Mouse (Mus musculus) hindbrain, embryonic 12.5 days (tissue): Measurements from ENCODE around the gene Lgr6. TPM values are rescaled to one million over a fixed set of nuclear protein-coding genes. Genes with fewer than 3 reads are reported as not detected.
A peak's percentile ranks its signal among the peaks of the same experiment; 100 is the strongest.
"Not testable (repeated sequence)": the region's sequence is repeated elsewhere in the genome, so short reads cannot be mapped to it uniquely, and the experiment has no call there.

Source experiments
- ATAC-seq: fragments of 200-750 bp; cut with Nextera tagmentation; 2 replicates; pipeline ENCODE4 v1.8.0; 2017; ENCODE audit warnings: moderate TSS enrichment; ENCODE audit not compliant: low FRiP score
- H3K27ac ChIP-seq: fragments of 300-500 bp; sonication (generic); 2 replicates; pipeline ENCODE4 v1.5.1; 2016; ENCODE audit warnings: mild to moderate bottlenecking
- H3K27me3 ChIP-seq: fragments of 300-500 bp; sonication (generic); 2 replicates; pipeline ENCODE4 v1.6.1; 2016; ENCODE audit warnings: mild to moderate bottlenecking
- H3K36me3 ChIP-seq: fragments of 300-500 bp; sonication (generic); 2 replicates; pipeline ENCODE4 v1.6.1; 2016; ENCODE audit warnings: mild to moderate bottlenecking
- H3K4me1 ChIP-seq: fragments of 300-500 bp; sonication (generic); 2 replicates; pipeline ENCODE4 v1.6.1; 2016
- H3K4me2 ChIP-seq: fragments of 300-500 bp; sonication (generic); replicated peaks from 2 replicates; pipeline ENCODE4 v1.6.1; 2016; ENCODE audit warnings: mild to moderate bottlenecking
- H3K4me3 ChIP-seq: fragments of 300-500 bp; sonication (generic); 2 replicates; pipeline ENCODE4 v1.5.1; 2016; ENCODE audit warnings: mild to moderate bottlenecking
- H3K9ac ChIP-seq: fragments of 300-500 bp; sonication (generic); 2 replicates; pipeline ENCODE4 v1.6.1; 2016; ENCODE audit warnings: mild to moderate bottlenecking, moderate library complexity
- H3K9me3 ChIP-seq: fragments of 300-500 bp; sonication (generic); replicated peaks from 2 replicates; pipeline ENCODE4 v1.6.1; 2016; ENCODE audit warnings: mild to moderate bottlenecking
- WGBS: fragments of 180-500 bp; shearing (Covaris S2); methylation state at CpG from one replicate; pipeline ENCODE4 v1.1.7; 2016; 5-methylcytosine and 5-hydroxymethylcytosine counted together
- polyA plus RNA-seq: library from polyadenylated mRNA; unstranded; fragments of >200 nt; fragmentation: Nextera tagmentation; extraction: Ambion mirVana; gene quantifications from 2 replicates; pipeline ENCODE4 v1.2.1, GENCODE M21; 2016

The Lgr6 gene
- polyA plus RNA-seq, 1 experiment from 2014 or later = 0.90 TPM

DNA sequence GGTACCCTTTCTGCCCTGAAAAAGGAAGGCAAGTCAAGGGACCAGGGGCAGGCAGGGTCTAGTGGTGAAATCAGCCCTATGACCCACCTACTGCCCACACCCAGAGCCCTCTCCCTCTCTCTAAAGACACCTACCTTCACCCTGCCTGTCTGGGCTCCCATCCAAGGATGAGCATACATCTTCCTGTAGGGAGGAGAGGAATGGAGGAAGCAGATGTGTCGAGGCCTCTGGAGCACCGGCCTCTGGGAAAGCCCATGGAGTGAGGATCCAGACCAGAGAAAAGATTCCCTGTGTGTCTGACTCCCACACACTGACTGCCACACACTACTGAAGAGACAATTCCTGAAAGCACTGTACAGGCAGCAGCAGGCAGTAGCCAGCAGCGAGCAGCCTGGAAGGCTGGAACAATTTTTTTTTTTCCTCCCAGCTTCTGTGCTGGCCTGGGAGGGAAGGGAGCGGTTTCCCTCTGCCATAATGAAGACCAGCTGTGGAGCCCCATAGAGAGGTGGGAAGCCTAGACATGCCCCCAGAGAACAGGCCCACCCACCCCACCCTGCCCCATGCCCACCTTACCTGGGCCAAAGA lies 21.5 kb upstream of the Lgr6 start:
- no peak for ATAC-seq
- Histone ChIP-seq H3K9me3 (no peaks in the 10 kb centered on the region), H3K4me3 (no peak overlapping the region), H3K27me3 (peaks cover 12% of the 10 kb centered on the region; the same call in 1 of the 2 replicates), H3K27ac (no peak overlapping the region), H3K9ac (no peak overlapping the region), H3K4me1 (peaks cover 22% of the 10 kb centered on the region), H3K4me2 (no peak overlapping the region), H3K36me3 (no peaks in the 10 kb centered on the region)
- WGBS = 62% methylated on average over 4 of the region's 4 CpGs

DNA sequence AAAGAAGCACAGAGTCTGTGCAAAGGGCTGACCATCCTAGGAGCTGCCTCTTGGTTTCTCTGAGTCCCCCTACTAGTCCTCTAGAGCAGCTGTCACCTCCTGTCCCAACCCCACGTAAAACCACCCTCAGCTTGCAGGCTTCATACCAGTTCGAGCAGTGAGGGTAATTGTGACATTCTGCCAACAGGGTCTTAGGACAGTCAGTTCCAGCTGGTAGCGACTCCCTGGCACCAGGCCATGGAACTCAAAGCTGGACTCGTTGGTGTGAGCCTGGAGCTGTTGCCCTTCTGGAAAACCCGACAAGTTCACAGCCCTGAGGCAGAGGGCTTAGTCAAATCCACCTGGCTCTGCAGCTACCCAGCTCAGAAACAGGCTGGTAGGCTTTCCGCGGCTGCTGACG lies 20.9 kb upstream of the Lgr6 start:
- Histone ChIP-seq H3K4me3 (no peak overlapping the region), H3K9me3 (no peaks in the 10 kb centered on the region), H3K4me1 (peaks cover 22% of the 10 kb centered on the region), H3K36me3 (no peaks in the 10 kb centered on the region), H3K27me3 (peaks cover 9% of the 10 kb centered on the region; the same call in 1 of the 2 replicates), H3K9ac (no peak overlapping the region), H3K4me2 (no peak overlapping the region), H3K27ac (no peak overlapping the region)
- 71% methylated on average over 8 of the region's 8 CpGs for WGBS
- no peak for ATAC-seq

DNA sequence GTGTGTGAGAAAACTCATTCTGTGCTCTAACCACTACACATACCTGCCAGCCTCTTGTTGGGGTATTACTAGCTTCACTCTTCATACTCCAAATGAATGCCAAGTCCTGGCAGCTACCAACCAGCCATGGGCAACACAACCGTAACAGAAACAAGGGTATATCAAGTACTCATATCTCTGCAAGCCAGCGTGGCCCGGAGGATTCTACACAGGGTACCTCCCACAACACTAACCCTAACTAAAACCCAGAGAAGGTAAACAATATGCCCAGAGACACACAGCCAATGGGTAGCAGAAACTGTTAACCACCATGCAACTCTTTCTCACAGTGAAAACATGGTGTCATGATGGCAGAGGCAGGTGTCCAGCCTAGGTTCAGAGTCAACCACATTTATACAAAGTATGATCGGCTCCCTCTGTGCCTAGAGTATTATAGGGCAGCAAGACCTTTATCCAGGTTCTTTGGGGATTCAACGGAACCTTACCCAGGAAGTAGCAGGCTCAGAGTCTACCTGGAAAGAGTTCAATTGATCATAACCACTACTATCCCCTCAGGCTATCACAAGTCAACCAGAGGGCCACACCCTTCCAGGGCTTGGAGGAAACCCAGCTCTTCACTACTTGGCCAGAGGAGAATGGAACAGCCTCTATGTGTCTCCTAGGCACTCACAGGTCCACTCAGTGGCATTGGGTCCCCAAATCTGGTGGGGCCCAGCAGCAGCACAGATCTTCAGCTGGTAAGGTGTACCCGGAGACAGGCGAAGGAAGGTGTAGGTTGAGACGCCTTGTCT lies 19.7 kb upstream of the Lgr6 start:
- H3K27me3 ChIP-seq = peaks cover 9% of the 10 kb centered on the region; the same call in 1 of the 2 replicates
- H3K4me1 ChIP-seq = peaks cover 22% of the 10 kb centered on the region
- no peak overlapping the region for H3K4me3 ChIP-seq
- WGBS = 91% methylated on average over 8 of the region's 8 CpGs
- H3K27ac ChIP-seq = no peak overlapping the region
- no peak for ATAC-seq
- H3K36me3 ChIP-seq = no peaks in the 10 kb centered on the region
- no peak overlapping the region for H3K4me2 ChIP-seq
- no peaks in the 10 kb centered on the region for H3K9me3 ChIP-seq
- no peak overlapping the region for H3K9ac ChIP-seq

DNA sequence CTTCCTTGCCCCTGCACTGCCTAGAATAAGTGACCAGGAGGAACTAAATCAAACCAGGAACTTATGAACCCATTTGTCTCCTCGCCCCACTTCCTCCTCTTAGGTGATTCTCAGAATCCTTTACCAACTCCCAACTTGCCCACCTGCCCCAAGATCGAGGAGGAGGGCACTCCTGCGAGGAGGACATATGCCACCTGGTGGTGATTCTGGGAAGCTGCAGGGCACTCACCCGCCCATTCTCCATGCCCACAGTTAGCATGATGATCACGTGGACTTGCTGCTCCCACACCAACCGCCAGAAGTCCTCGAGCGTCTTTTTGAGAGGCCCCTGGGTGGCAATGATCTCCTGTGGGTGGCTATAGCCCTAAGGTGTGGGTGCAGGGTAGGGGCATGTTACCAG lies 7.6 kb upstream of the Lgr6 start:
- Histone ChIP-seq H3K27ac (no peak overlapping the region), H3K4me1 (no peaks in the 10 kb centered on the region), H3K9me3 (no peaks in the 10 kb centered on the region), H3K27me3 (peaks cover 11% of the 10 kb centered on the region; the same call in 1 of the 2 replicates), H3K4me2 (no peak overlapping the region), H3K9ac (no peak overlapping the region), H3K4me3 (no peak overlapping the region), H3K36me3 (no peaks in the 10 kb centered on the region)
- WGBS = 16% methylated on average over 8 of the region's 8 CpGs
- ATAC-seq = no peak

DNA sequence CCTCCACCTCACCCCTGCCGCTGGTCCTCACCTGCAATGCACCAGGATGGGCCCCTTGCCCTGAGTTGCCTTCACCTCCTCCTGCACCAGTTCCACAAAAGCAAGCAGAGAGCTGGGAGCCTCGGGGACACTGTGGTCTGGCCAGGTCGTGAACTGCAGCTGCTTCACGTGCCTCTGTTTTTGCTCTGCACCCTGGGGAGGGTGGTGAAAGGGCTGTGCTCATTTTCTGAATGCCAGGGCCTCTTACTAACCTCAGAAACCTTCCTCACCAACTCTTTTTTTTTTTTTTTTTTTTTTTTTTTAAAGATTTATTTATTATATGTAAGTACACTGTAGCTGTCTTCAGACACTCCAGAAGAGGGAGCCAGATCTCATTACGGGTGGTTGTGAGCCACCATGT lies 6.2 kb upstream of the Lgr6 start:
- not testable (repeated sequence) for H3K4me3 ChIP-seq, ATAC-seq, H3K27ac ChIP-seq, H3K36me3 ChIP-seq, H3K4me2 ChIP-seq, H3K9me3 ChIP-seq, H3K9ac ChIP-seq, H3K4me1 ChIP-seq
- H3K27me3 ChIP-seq = peaks cover 22% of the 10 kb centered on the region
- WGBS = 56% methylated on average over 5 of the region's 5 CpGs

DNA sequence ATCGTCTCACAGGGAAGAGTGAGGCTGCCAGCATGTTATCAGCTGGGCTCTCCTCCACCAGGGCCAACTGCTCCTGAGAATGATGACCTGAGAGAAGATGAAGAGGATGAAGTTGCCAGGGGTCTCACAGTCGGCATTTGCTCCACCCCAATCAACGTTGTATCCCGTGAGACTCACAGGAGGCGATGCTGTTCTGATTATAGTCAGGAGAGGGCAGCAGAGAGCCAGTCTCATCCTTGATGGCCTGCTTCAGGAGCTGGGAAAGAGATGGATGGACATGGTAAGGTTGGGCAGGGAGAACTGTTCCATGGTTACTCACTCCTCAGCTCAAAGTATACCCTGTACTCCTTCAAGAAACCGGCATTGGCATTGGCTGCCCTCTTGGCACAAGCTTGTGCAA lies 5.0 kb upstream of the Lgr6 start:
- H3K9me3 ChIP-seq = no peaks in the 10 kb centered on the region
- no peak overlapping the region for H3K9ac ChIP-seq
- H3K27ac ChIP-seq = no peak overlapping the region
- H3K4me2 ChIP-seq = no peak overlapping the region
- ATAC-seq = 0 out of 2 replicates have a peak, but pooled peaks have one; percentile 1
- peaks cover 7% of the 10 kb centered on the region for H3K4me1 ChIP-seq
- H3K27me3 ChIP-seq = peaks cover 34% of the 10 kb centered on the region
- no peaks in the 10 kb centered on the region for H3K36me3 ChIP-seq
- H3K4me3 ChIP-seq = no peak overlapping the region
- 15% methylated on average over 6 of the region's 6 CpGs for WGBS

DNA sequence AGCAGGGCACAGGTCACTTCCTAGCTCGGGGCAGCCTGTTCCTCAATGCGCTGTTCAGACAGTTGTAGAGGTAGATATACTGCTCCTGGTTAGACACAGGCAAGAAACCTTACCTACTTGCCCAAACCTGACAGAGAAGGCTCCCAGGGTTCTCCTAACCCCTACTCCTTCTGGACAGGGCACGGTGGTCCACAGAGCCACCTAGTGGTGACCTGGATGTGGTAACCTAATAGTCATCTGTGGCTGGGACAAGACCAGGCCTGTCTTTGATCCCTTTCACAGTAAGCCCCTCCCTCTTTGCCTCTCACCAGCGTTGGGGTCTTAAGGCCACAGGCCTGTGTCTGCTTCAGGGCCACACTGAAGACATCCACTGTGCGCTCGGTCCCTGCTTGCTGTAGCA lies 3.5 kb upstream of the Lgr6 start:
- H3K27me3 ChIP-seq = peaks cover 49% of the 10 kb centered on the region
- ATAC-seq = no peak

DNA sequence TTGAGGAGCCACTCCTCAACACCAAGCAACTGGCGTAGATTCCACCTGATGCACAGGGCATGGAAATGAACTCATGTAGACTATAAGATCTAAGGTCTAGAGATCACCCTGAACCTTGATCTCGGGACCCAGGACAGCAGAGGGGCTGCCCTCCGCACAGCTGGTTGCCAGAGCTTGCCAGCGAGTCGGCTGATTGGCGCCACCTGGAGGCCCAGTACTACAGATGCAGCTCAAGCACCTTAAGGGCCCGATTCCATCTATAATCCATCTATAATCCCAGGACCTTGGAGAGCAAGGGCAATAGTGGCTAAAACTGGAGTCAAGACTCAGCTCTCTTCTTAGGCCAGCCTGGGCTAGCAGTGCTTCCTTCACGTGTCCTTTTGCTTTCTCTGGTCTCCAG lies 875 bp upstream of the Lgr6 start:
- 0 out of 2 replicates have a peak, but pooled peaks have one; percentile 20 for ATAC-seq
- H3K36me3 ChIP-seq = no peaks in the 10 kb centered on the region
- peak overlapping the region; percentile 78 for H3K4me2 ChIP-seq
- peaks cover 11% of the 10 kb centered on the region for H3K4me1 ChIP-seq
- no peak overlapping the region for H3K9ac ChIP-seq
- 2% methylated on average over 8 of the region's 8 CpGs for WGBS
- H3K27me3 ChIP-seq = peaks cover 69% of the 10 kb centered on the region
- 0 out of 2 replicates have a peak overlapping the region, but pooled peaks have one; percentile 41 for H3K4me3 ChIP-seq
- no peaks in the 10 kb centered on the region for H3K9me3 ChIP-seq
- no peak overlapping the region for H3K27ac ChIP-seq

More for the DNA sequence above, 3.5 kb upstream of the Lgr6 start:
- H3K36me3 ChIP-seq = no peaks in the 10 kb centered on the region
- H3K9ac ChIP-seq = no peak overlapping the region
- no peak overlapping the region for H3K4me2 ChIP-seq
- H3K9me3 ChIP-seq = no peaks in the 10 kb centered on the region
- no peak overlapping the region for H3K27ac ChIP-seq
- WGBS = 39% methylated on average over 6 of the region's 6 CpGs
- H3K4me3 ChIP-seq = no peak overlapping the region
- H3K4me1 ChIP-seq = peaks cover 11% of the 10 kb centered on the region

DNA sequence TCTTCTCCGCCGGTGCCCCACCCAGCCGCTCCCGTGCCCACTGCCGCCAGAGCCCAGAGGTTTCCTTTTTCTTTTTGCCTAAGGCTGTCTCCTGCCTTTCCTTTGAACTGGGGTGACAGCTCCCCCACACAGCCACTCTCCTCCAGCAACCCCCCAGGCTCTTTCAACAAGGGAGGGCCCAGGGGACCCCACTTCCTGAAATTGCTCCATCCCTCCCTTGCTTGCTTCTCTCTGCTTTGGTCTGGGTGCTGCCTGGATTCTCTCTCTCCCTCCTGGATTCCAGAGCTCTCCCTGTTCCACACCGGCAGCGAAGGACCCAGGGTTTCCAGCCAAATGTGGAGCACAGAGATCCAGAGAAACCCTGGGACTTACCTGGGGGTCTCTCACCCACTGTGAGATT lies 4.7 kb downstream of the Lgr6 start:
- peaks cover 58% of the 10 kb centered on the region for H3K27me3 ChIP-seq
- H3K4me2 ChIP-seq = no peak overlapping the region
- H3K9ac ChIP-seq = no peak overlapping the region
- no peaks in the 10 kb centered on the region for H3K36me3 ChIP-seq
- H3K27ac ChIP-seq = no peak overlapping the region
- H3K4me1 ChIP-seq = peaks cover 7% of the 10 kb centered on the region
- no peaks in the 10 kb centered on the region for H3K9me3 ChIP-seq
- ATAC-seq = no peak
- H3K4me3 ChIP-seq = no peak overlapping the region
- WGBS = 65% methylated on average over 7 of the region's 7 CpGs

DNA sequence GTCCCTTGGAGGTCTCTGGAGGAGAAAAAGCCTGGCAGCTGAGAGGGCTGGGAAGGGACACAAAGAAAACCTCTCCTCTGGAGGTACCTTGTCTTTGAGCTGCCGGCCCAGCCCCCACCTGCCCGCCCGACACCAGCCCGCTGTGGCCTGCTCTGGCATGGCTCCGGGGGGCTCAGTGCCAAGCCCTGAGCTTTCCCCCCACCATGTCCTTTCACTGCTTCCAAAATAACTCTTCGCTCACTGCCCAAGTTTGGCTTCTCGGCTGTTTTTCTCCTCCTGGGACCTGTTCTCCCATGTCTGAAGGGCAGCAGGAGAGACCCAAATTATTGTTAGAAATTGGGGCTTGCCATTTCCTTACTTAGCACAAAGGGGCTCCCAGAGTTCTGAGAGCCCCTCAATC lies 6.6 kb downstream of the Lgr6 start:
- H3K4me3 ChIP-seq = no peak overlapping the region
- peaks cover 39% of the 10 kb centered on the region for H3K27me3 ChIP-seq
- no peaks in the 10 kb centered on the region for H3K36me3 ChIP-seq
- no peak overlapping the region for H3K9ac ChIP-seq
- H3K4me2 ChIP-seq = no peak overlapping the region
- no peak for ATAC-seq
- no peaks in the 10 kb centered on the region for H3K9me3 ChIP-seq
- WGBS = 88% methylated on average over 7 of the region's 7 CpGs
- H3K27ac ChIP-seq = no peak overlapping the region
- H3K4me1 ChIP-seq = no peaks in the 10 kb centered on the region

DNA sequence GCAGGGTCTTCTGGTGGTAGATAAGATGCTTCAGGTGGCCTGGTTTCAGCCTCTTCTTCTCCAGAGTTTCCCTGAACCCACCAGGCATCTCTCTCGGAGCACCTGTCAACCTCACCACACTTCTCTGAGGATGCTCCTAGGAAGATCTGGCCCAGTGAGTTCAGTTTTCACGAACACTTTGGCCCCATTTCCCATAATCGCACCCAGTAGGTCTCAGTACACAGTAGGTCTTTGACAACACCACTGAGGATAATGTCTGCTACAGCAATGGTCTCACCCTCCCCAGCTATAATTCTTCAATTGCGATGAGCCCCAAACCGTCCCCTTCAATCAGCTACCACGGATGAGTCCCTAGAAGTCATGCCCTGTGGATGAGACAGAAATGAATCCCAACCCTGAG lies 7.6 kb downstream of the Lgr6 start:
- H3K4me2 ChIP-seq = no peak overlapping the region
- no peaks in the 10 kb centered on the region for H3K36me3 ChIP-seq
- no peak overlapping the region for H3K9ac ChIP-seq
- H3K9me3 ChIP-seq = no peaks in the 10 kb centered on the region
- WGBS = 90% methylated on average over 6 of the region's 6 CpGs
- H3K4me3 ChIP-seq = no peak overlapping the region
- no peaks in the 10 kb centered on the region for H3K4me1 ChIP-seq
- no peak for ATAC-seq
- no peak overlapping the region for H3K27ac ChIP-seq
- peaks cover 29% of the 10 kb centered on the region for H3K27me3 ChIP-seq

DNA sequence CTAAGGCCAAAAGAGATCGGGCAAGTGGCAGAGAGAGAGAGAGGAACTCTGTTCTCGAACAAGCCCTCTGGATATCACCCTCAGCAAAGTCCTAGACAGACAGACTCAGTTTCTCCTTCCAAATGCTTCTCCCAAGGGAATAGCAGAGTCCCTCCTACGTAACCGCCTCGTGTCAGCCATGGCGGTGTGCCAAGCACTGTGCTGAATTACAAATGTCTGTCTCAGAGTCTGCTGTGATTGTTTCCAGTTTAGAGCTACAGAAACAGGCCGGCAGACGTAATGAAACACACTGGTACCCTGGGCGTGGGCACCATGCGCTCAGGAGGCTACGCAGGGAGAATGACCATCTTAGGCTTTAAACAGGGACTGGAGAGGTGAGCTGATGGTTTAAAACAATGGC lies 8.8 kb downstream of the Lgr6 start:
- ATAC-seq = no peak

DNA sequence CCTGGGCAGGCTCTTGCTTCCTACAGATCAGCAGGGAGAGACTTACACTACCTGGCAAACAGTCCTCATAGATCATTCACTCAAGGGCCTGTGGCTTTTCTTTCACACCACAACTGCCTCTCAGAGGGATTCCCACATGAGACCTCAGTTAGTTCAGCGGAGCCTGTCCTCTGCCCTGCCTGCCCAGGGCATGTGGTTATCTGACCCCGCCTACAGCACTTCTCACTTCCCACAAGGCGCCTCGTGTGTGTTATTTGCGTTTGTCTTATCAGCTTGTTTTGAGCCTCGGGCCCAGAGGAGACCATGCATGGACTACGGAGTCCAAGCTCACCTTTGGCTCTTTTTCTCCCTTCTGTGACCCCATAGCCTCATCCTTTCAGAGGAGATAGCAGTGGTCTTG lies 9.9 kb downstream of the Lgr6 start:
- WGBS = 57% methylated on average over 7 of the region's 7 CpGs
- H3K27ac ChIP-seq = no peak overlapping the region
- H3K4me2 ChIP-seq = no peak overlapping the region
- no peak overlapping the region for H3K9ac ChIP-seq
- no peaks in the 10 kb centered on the region for H3K4me1 ChIP-seq
- no peaks in the 10 kb centered on the region for H3K9me3 ChIP-seq
- no peaks in the 10 kb centered on the region for H3K36me3 ChIP-seq
- ATAC-seq = no peak
- H3K4me3 ChIP-seq = no peak overlapping the region
- H3K27me3 ChIP-seq = peaks cover 7% of the 10 kb centered on the region; the same call in 1 of the 2 replicates

More for the DNA sequence above, 8.8 kb downstream of the Lgr6 start:
- Histone ChIP-seq H3K9me3 (no peaks in the 10 kb centered on the region), H3K4me3 (no peak overlapping the region), H3K9ac (no peak overlapping the region), H3K4me2 (no peak overlapping the region), H3K4me1 (no peaks in the 10 kb centered on the region), H3K27me3 (peaks cover 17% of the 10 kb centered on the region), H3K27ac (no peak overlapping the region), H3K36me3 (no peaks in the 10 kb centered on the region)
- 88% methylated on average over 11 of the region's 11 CpGs for WGBS
